Mouse (Mus musculus) heart, adult 18-20 months (tissue): Measurements from ENCODE around the gene Ankmy1. TPM values are rescaled to one million over a fixed set of nuclear protein-coding genes. Genes with fewer than 3 reads are reported as not detected.

Experiments used
- DNase-seq, 2 experiments: peaks; one replicate each; pipeline ENCODE4 v3.0.0; 2021 to 2022; ENCODE audit warnings: mixed read lengths in 1 of 2
- total RNA-seq, 2 experiments: library from RNA; stranded (reverse); gene quantifications; 2 replicates each; pipeline ENCODE4 v1.2.3; 2021

The Ankmy1 gene
- total RNA-seq, 2 experiments from 2014 or later: not detected

- no peak for DNase-seq
Observed at GRCm38 (mm10) chr1:92874011-92874410, 28.7 kb downstream of the Ankmy1 start.

GRCm38 (mm10) chr1:92872666-92873065 lies 30.0 kb downstream of the Ankmy1 start:
- no peak for DNase-seq

- no peak for DNase-seq
Observed at GRCm38 (mm10) chr1:92869985-92870384, 32.7 kb downstream of the Ankmy1 start.

- no peak for DNase-seq
Observed at GRCm38 (mm10) chr1:92866170-92866569, 36.5 kb downstream of the Ankmy1 start.

- no peak for DNase-seq
Observed at GRCm38 (mm10) chr1:92863268-92863667, 39.4 kb downstream of the Ankmy1 start.

GRCm38 (mm10) chr1:92861503-92861902 lies 41.2 kb downstream of the Ankmy1 start:
- no peak for DNase-seq

- DNase-seq: peak in 1 of 2 experiments; percentile 47
Observed at GRCm38 (mm10) chr1:92852450-92852849, 50.3 kb downstream of the Ankmy1 start.

- DNase-seq: peak in 1 of 2 experiments; percentile 34
Observed at GRCm38 (mm10) chr1:92849938-92850574, 52.6 kb downstream of the Ankmy1 start.

- DNase-seq: no peak
Observed at GRCm38 (mm10) chr1:92849491-92849890, 53.2 kb downstream of the Ankmy1 start.

- DNase-seq: no peak
Observed at GRCm38 (mm10) chr1:92847873-92848839, 54.5 kb downstream of the Ankmy1 start.

GRCm38 (mm10) chr1:92845889-92846288 lies 56.8 kb downstream of the Ankmy1 start:
- no peak for DNase-seq

- DNase-seq: no peak
Observed at GRCm38 (mm10) chr1:92841427-92841826, 61.3 kb downstream of the Ankmy1 start.

- DNase-seq: no peak
Observed at GRCm38 (mm10) chr1:92840231-92840890, 62.3 kb downstream of the Ankmy1 start.

- DNase-seq: no peak
Observed at GRCm38 (mm10) chr1:92839211-92839610, 63.5 kb downstream of the Ankmy1 start.

- peak in 1 of 2 experiments; percentile 51 for DNase-seq
Observed at GRCm38 (mm10) chr1:92837931-92838833, 64.5 kb downstream of the Ankmy1 start.

- peak; percentile 79 to 88 for DNase-seq
Observed at GRCm38 (mm10) chr1:92833987-92834706, 68.6 kb downstream of the Ankmy1 start.

GRCm38 (mm10) chr1:92832011-92833010 lies 70.4 kb downstream of the Ankmy1 start:
- DNase-seq: peak; percentile 32 to 61

- DNase-seq: peak; percentile 78 to 79
Observed at GRCm38 (mm10) chr1:92831188-92832001, 71.3 kb downstream of the Ankmy1 start, which contains the start of gene Gpc1. TSS of gene Gpc1 (plus strand) at chr1:92831645.
